Mouse (Mus musculus): Measurements from ENCODE around the gene Nav2.

Gene Nav2

GRCm38 (mm10) chr7:48881971-48882609, 26.4 kb upstream of the Nav2 start:
- no peak for TF ChIP-seq NANOG (IDR thresholded peaks at IDR 0.05; ENCODE audit: borderline replicate concordance, low read length)
- no peak for TF ChIP-seq POU5F1 (IDR thresholded peaks at IDR 0.05; ENCODE audit: borderline replicate concordance, low read length)
- TF ChIP-seq CTCF (conservative IDR thresholded peaks at IDR 0.05; ENCODE audit: low read length) = no peak
- peaks cover 31% of the 10 kb centered on the region for H3K4me1 ChIP-seq (replicated peaks; ENCODE audit: low read depth, low read length)
- peaks cover 41% of the 10 kb centered on the region for H3K27me3 ChIP-seq (ENCODE audit: insufficient read depth, low read length)
- peaks cover 24% of the 10 kb centered on the region for H3K36me3 ChIP-seq (ENCODE audit: insufficient read depth, low read length)
- H3K9me3 ChIP-seq (ENCODE audit: low read length) = no peaks in the 10 kb centered on the region
- H3K4me3 ChIP-seq (replicated peaks; ENCODE audit: low read length) = peak overlapping the region; percentile 88

GRCm38 (mm10) chr7:48883525-48884265, 24.8 kb upstream of the Nav2 start:
- H3K27me3 ChIP-seq (ENCODE audit: insufficient read depth, low read length) = peaks cover 52% of the 10 kb centered on the region
- H3K9me3 ChIP-seq (ENCODE audit: low read length) = no peaks in the 10 kb centered on the region
- peaks cover 8% of the 10 kb centered on the region for H3K36me3 ChIP-seq (ENCODE audit: insufficient read depth, low read length)
- TF ChIP-seq CTCF (conservative IDR thresholded peaks at IDR 0.05; ENCODE audit: low read length) = no peak
- no peak for TF ChIP-seq NANOG (IDR thresholded peaks at IDR 0.05; ENCODE audit: borderline replicate concordance, low read length)
- no peak for TF ChIP-seq POU5F1 (IDR thresholded peaks at IDR 0.05; ENCODE audit: borderline replicate concordance, low read length)
- H3K4me3 ChIP-seq (replicated peaks; ENCODE audit: low read length) = no peak overlapping the region
- peaks cover 40% of the 10 kb centered on the region for H3K4me1 ChIP-seq (replicated peaks; ENCODE audit: low read depth, low read length)

- Histone ChIP-seq H3K9me3 (ENCODE audit: low read length) (no peaks in the 10 kb centered on the region), H3K27me3 (ENCODE audit: insufficient read depth, low read length) (peaks cover 52% of the 10 kb centered on the region), H3K4me3 (replicated peaks; ENCODE audit: low read length) (no peak overlapping the region), H3K4me1 (replicated peaks; ENCODE audit: low read depth, low read length) (peaks cover 41% of the 10 kb centered on the region), H3K36me3 (ENCODE audit: insufficient read depth, low read length) (peaks cover 4% of the 10 kb centered on the region)
- TF ChIP-seq CTCF (conservative IDR thresholded peaks at IDR 0.05; ENCODE audit: low read length) (no peak), NANOG (IDR thresholded peaks at IDR 0.05; ENCODE audit: borderline replicate concordance, low read length) (no peak), POU5F1 (IDR thresholded peaks at IDR 0.05; ENCODE audit: borderline replicate concordance, low read length) (no peak)
Observed at GRCm38 (mm10) chr7:48884266-48884611, 24.3 kb upstream of the Nav2 start.

GRCm38 (mm10) chr7:48887973-48888372, 20.5 kb upstream of the Nav2 start:
- TF ChIP-seq NANOG (IDR thresholded peaks at IDR 0.05; ENCODE audit: borderline replicate concordance, low read length) (no peak), POU5F1 (IDR thresholded peaks at IDR 0.05; ENCODE audit: borderline replicate concordance, low read length) (no peak), CTCF (conservative IDR thresholded peaks at IDR 0.05; ENCODE audit: low read length) (no peak)
- Histone ChIP-seq H3K4me1 (replicated peaks; ENCODE audit: low read depth, low read length) (peaks cover 19% of the 10 kb centered on the region), H3K9me3 (ENCODE audit: low read length) (no peaks in the 10 kb centered on the region)

GRCm38 (mm10) chr7:48888751-48889150, 19.8 kb upstream of the Nav2 start:
- peaks cover 21% of the 10 kb centered on the region for H3K4me1 ChIP-seq (replicated peaks; ENCODE audit: low read depth, low read length)
- H3K27me3 ChIP-seq (ENCODE audit: insufficient read depth, low read length) = peaks cover 37% of the 10 kb centered on the region
- H3K36me3 ChIP-seq (ENCODE audit: insufficient read depth, low read length) = no peaks in the 10 kb centered on the region
- TF ChIP-seq POU5F1 (IDR thresholded peaks at IDR 0.05; ENCODE audit: borderline replicate concordance, low read length) (no peak), CTCF (conservative IDR thresholded peaks at IDR 0.05; ENCODE audit: low read length) (no peak)
- H3K9me3 ChIP-seq (ENCODE audit: low read length) = no peaks in the 10 kb centered on the region
- no peak overlapping the region for H3K4me3 ChIP-seq (replicated peaks; ENCODE audit: low read length)

More at GRCm38 (mm10) chr7:48887973-48888372, 20.5 kb upstream of the Nav2 start:
- no peaks in the 10 kb centered on the region for H3K36me3 ChIP-seq (ENCODE audit: insufficient read depth, low read length)
- H3K27me3 ChIP-seq (ENCODE audit: insufficient read depth, low read length) = peaks cover 44% of the 10 kb centered on the region
- H3K4me3 ChIP-seq (replicated peaks; ENCODE audit: low read length) = no peak overlapping the region

- Histone ChIP-seq H3K9me3 (ENCODE audit: low read length) (no peaks in the 10 kb centered on the region), H3K4me3 (replicated peaks; ENCODE audit: low read length) (no peak overlapping the region), H3K27me3 (ENCODE audit: insufficient read depth, low read length) (peaks cover 24% of the 10 kb centered on the region), H3K36me3 (ENCODE audit: insufficient read depth, low read length) (no peaks in the 10 kb centered on the region), H3K4me1 (replicated peaks; ENCODE audit: low read depth, low read length) (peaks cover 25% of the 10 kb centered on the region)
- TF ChIP-seq POU5F1 (IDR thresholded peaks at IDR 0.05; ENCODE audit: borderline replicate concordance, low read length) (no peak), CTCF (conservative IDR thresholded peaks at IDR 0.05; ENCODE audit: low read length) (no peak), NANOG (IDR thresholded peaks at IDR 0.05; ENCODE audit: borderline replicate concordance, low read length) (no peak)
Observed at GRCm38 (mm10) chr7:48891029-48891428, 17.5 kb upstream of the Nav2 start.

- Histone ChIP-seq H3K36me3 (ENCODE audit: insufficient read depth, low read length) (no peaks in the 10 kb centered on the region), H3K9me3 (ENCODE audit: low read length) (no peaks in the 10 kb centered on the region), H3K4me3 (replicated peaks; ENCODE audit: low read length) (no peak overlapping the region), H3K4me1 (replicated peaks; ENCODE audit: low read depth, low read length) (peaks cover 39% of the 10 kb centered on the region), H3K27me3 (ENCODE audit: insufficient read depth, low read length) (peaks cover 24% of the 10 kb centered on the region)
- no peak for TF ChIP-seq POU5F1 (IDR thresholded peaks at IDR 0.05; ENCODE audit: borderline replicate concordance, low read length)
- no peak for TF ChIP-seq CTCF (conservative IDR thresholded peaks at IDR 0.05; ENCODE audit: low read length)
- TF ChIP-seq NANOG (IDR thresholded peaks at IDR 0.05; ENCODE audit: borderline replicate concordance, low read length) = no peak
Observed at GRCm38 (mm10) chr7:48893093-48893492, 15.4 kb upstream of the Nav2 start.

DNA sequence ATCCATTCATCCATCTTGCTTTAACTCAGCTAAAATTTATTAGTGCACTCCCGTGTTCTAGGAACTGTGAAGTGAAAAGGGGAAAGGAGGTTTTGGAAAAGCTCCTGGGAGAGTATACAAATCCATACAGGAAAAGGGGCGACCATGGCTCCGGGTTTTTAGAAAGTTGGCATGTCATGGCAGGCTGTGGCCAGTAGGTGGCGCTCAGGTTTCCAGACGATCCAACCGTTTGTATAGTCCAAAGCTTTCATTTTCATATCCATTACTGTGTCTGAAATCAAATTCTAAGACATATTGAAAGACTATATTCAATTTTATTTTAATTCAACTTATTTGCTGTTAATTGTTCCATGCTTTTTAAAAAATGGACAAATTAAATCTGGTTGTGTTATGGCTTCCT, 14.4 kb upstream of the Nav2 start:
- Histone ChIP-seq H3K4me3 (replicated peaks; ENCODE audit: low read length) (no peak overlapping the region), H3K9me3 (ENCODE audit: low read length) (no peaks in the 10 kb centered on the region), H3K4me1 (replicated peaks; ENCODE audit: low read depth, low read length) (peaks cover 38% of the 10 kb centered on the region), H3K36me3 (ENCODE audit: insufficient read depth, low read length) (no peaks in the 10 kb centered on the region), H3K27me3 (ENCODE audit: insufficient read depth, low read length) (peaks cover 31% of the 10 kb centered on the region)
- no peak for TF ChIP-seq NANOG (IDR thresholded peaks at IDR 0.05; ENCODE audit: borderline replicate concordance, low read length)
- peak; percentile 67 for TF ChIP-seq CTCF (conservative IDR thresholded peaks at IDR 0.05; ENCODE audit: low read length)
- no peak for TF ChIP-seq POU5F1 (IDR thresholded peaks at IDR 0.05; ENCODE audit: borderline replicate concordance, low read length)

Measured in E14TG2a.4 (cell line).